Mouse (Mus musculus) G1E (cell line): ENCODE measurements around the gene Dlx6. TPM values are rescaled to one million over a fixed set of nuclear protein-coding genes. Genes with fewer than 3 reads are reported as not detected.

Source experiments
- ATAC-seq: 2 replicates; pipeline ENCODE4 v1.8.0; 2016; ENCODE audit warnings: mild to moderate bottlenecking; ENCODE audit not compliant: insufficient number of reproducible peaks, poor library complexity, low FRiP score, severe bottlenecking; ENCODE audit errors: extremely low read depth
- DNase-seq: peaks from one replicate; pipeline ENCODE4 v3.0.0; 2012; ENCODE audit warnings: low spot score
- H3K27me3 ChIP-seq: 2 replicates; pipeline ENCODE4 v1.6.1; 2012; ENCODE audit warnings: mild to moderate bottlenecking, low read length, inconsistent platforms; ENCODE audit not compliant: insufficient read depth
- H3K36me3 ChIP-seq: replicated peaks from 2 replicates; pipeline ENCODE3; 2012; ENCODE audit warnings: mild to moderate bottlenecking, inconsistent platforms
- H3K4me1 ChIP-seq: 2 replicates; pipeline ENCODE4 v1.6.1; 2012; ENCODE audit warnings: low read depth, low read length, inconsistent platforms, mixed read lengths; ENCODE audit not compliant: insufficient read depth
- H3K4me3 ChIP-seq: 2 replicates; pipeline ENCODE4 v1.5.1; 2012; ENCODE audit warnings: low read depth, mild to moderate bottlenecking, inconsistent platforms, low read length, moderate library complexity, mixed read lengths
- H3K9me3 ChIP-seq: replicated peaks from 2 replicates; pipeline ENCODE4 v1.6.1; 2012; ENCODE audit warnings: inconsistent platforms
- CTCF ChIP-seq: IDR thresholded peaks from 2 replicates; pipeline ENCODE4 v1.5.1; 2012; ENCODE audit warnings: low read depth, low read length, inconsistent platforms, mixed read lengths
- GATA1 ChIP-seq: IDR thresholded peaks from 2 replicates; pipeline ENCODE4 v1.6.1; 2012; ENCODE audit warnings: borderline replicate concordance, low read length, inconsistent platforms, mixed read lengths
- GATA2 ChIP-seq: IDR thresholded peaks from 2 replicates; pipeline ENCODE4 v1.6.1; 2012; ENCODE audit warnings: low read depth, low read length, inconsistent platforms, borderline replicate concordance
- POLR2AphosphoS5 ChIP-seq: IDR thresholded peaks from 2 replicates; pipeline ENCODE4 v1.6.1; 2012; ENCODE audit warnings: low read depth, low read length, inconsistent platforms; ENCODE audit not compliant: insufficient replicate concordance
- TAL1 ChIP-seq: conservative IDR thresholded peaks from 2 replicates; pipeline ENCODE4 v1.6.1; 2012; ENCODE audit warnings: low read depth, low read length, inconsistent platforms, mixed read lengths
- polyA plus RNA-seq: library from polyadenylated mRNA; stranded (reverse); fragments of >175 nt; gene quantifications from 2 replicates; pipeline ENCODE4 v1.2.3, GENCODE M21; 2012
- total RNA-seq, 2 experiments: library from RNA; stranded (forward) in 1 of 2; stranded (reverse) in 1 of 2; fragments of 200-1000 nt in 1 of 2; fragments of >200 nt in 1 of 2; fragmentation: Nextera tagmentation in 1 of 2; gene quantifications; 2 replicates each; pipeline ENCODE4 v1.2.3; 2014 to 2017

The Dlx6 gene
- total and polyA plus RNA-seq, 3 experiments, result 1.1 TPM; not detected in 2

GRCm38 (mm10) chr6:6869961-6870800 lies 7.0 kb downstream of the Dlx6 start:
- no peak for DNase-seq
- ATAC-seq, result no peak
- H3K4me1 ChIP-seq, result no peaks in the 10 kb centered on the region
- H3K36me3 ChIP-seq, result no peaks in the 10 kb centered on the region
- H3K9me3 ChIP-seq, result no peaks in the 10 kb centered on the region
- TF ChIP-seq GATA2 (no peak), TAL1 (no peak), GATA1 (no peak), POLR2AphosphoS5 (no peak), CTCF (no peak)
- H3K27me3 ChIP-seq, result peaks cover 56% of the 10 kb centered on the region
- no peak overlapping the region for H3K4me3 ChIP-seq

- DNase-seq (no peak), ATAC-seq (no peak)
- Histone ChIP-seq H3K4me1 (no peaks in the 10 kb centered on the region), H3K9me3 (no peaks in the 10 kb centered on the region), H3K27me3 (peaks cover 59% of the 10 kb centered on the region), H3K36me3 (no peaks in the 10 kb centered on the region), H3K4me3 (no peak overlapping the region)
- TF ChIP-seq POLR2AphosphoS5, result no peak
- no peak for TF ChIP-seq TAL1
- no peak for TF ChIP-seq GATA1
- no peak for TF ChIP-seq CTCF
- TF ChIP-seq GATA2, result no peak
These were observed 7.8 kb downstream of the Dlx6 start for GRCm38 (mm10) chr6:6870876-6871420.

- H3K27me3 ChIP-seq, result peaks cover 63% of the 10 kb centered on the region
- DNase-seq (no peak), ATAC-seq (no peak)
These were observed 8.6 kb downstream of the Dlx6 start for GRCm38 (mm10) chr6:6871692-6872091.

GRCm38 (mm10) chr6:6872873-6873272 lies 9.7 kb downstream of the Dlx6 start:
- H3K4me1 ChIP-seq, result no peaks in the 10 kb centered on the region
- H3K4me3 ChIP-seq, result no peak overlapping the region
- H3K9me3 ChIP-seq, result no peaks in the 10 kb centered on the region
- no peaks in the 10 kb centered on the region for H3K36me3 ChIP-seq
- TF ChIP-seq GATA2 (no peak), GATA1 (no peak), TAL1 (no peak), CTCF (no peak), POLR2AphosphoS5 (no peak)
- ATAC-seq (no peak), DNase-seq (no peak)
- H3K27me3 ChIP-seq, result peaks cover 61% of the 10 kb centered on the region

More at GRCm38 (mm10) chr6:6871692-6872091, 8.6 kb downstream of the Dlx6 start:
- TF ChIP-seq CTCF (no peak), POLR2AphosphoS5 (no peak), GATA1 (no peak), GATA2 (no peak), TAL1 (no peak)
- H3K9me3 ChIP-seq, result no peaks in the 10 kb centered on the region
- no peaks in the 10 kb centered on the region for H3K4me1 ChIP-seq
- no peaks in the 10 kb centered on the region for H3K36me3 ChIP-seq
- H3K4me3 ChIP-seq, result no peak overlapping the region

- H3K27me3 ChIP-seq, result peaks cover 68% of the 10 kb centered on the region
- H3K4me3 ChIP-seq, result no peak overlapping the region
- no peaks in the 10 kb centered on the region for H3K9me3 ChIP-seq
- ATAC-seq (no peak), DNase-seq (no peak)
- no peaks in the 10 kb centered on the region for H3K4me1 ChIP-seq
- no peak for TF ChIP-seq POLR2AphosphoS5
- TF ChIP-seq GATA1, result no peak
- no peak for TF ChIP-seq CTCF
- no peak for TF ChIP-seq TAL1
- no peak for TF ChIP-seq GATA2
- no peaks in the 10 kb centered on the region for H3K36me3 ChIP-seq
These were observed 10.4 kb downstream of the Dlx6 start for GRCm38 (mm10) chr6:6873476-6874072.
